Mouse (Mus musculus) thymus, postnatal 4 days (tissue): Measurements from ENCODE around the gene Vmn1r233.
A peak's percentile ranks its signal among the peaks of the same experiment; 100 is the strongest.

ENCODE experiments used
- DNase-seq: peaks from one replicate; pipeline ENCODE4 v3.0.0; 2021

The Vmn1r233 gene

GRCm38 (mm10) chr17:20996364-20996763 is at the start of gene Vmn1r233:
TSS of gene Vmn1r233 (minus strand) at chr17:20996464.
- no peak for DNase-seq

DNA sequence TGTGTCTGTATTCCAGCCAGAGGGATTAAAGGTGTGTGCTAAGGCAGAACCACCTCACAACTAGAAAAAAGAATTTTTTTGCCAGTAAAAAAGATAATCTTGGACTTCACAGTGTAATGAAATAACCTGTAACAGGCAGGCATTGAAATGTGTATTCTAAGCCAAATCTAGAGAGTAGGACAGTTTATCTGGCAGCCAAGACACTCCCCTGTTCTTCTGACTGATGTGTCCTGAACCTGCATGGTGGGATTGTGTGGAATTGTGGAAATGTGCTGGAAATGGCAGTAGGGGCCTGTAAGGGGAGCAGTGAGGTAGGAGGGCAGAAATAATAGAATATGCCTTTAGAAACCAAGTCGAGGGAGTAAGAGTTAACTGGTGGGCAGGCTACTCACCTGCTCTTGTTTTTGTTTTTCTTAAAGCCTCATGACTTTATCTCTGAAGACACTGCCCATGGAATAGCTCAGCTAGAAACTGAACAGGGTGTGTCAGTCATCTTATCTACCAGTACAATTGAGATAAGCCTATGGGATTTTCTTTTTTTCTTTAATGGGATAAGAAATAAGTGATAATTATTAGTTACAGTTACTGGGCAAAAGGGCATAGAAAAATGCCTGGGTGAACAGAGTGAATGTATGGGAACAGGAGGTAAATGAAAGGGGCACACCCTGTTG is 22.3 kb upstream of the Vmn1r233 start:
- DNase-seq = no peak

DNA sequence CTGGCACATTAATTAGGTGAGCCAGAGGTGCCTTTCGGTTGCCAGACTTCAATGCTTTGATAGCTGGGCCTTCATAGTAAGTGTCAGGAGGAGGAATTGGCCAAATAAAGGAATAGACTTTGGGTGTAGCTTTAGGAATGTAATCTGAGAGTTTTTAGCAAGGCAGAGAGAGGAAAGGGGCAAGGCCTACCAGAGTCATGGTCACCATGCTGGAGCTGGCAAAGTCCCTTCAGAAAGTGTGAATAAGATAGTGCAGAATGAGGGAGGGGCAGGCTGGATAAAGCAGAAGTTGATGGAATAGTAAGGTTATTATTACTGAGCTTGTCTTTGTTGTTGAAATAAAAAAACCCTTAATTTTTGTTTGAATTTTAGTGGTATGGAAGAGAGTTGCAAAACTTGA is 13.5 kb upstream of the Vmn1r233 start:
- no peak for DNase-seq

DNA sequence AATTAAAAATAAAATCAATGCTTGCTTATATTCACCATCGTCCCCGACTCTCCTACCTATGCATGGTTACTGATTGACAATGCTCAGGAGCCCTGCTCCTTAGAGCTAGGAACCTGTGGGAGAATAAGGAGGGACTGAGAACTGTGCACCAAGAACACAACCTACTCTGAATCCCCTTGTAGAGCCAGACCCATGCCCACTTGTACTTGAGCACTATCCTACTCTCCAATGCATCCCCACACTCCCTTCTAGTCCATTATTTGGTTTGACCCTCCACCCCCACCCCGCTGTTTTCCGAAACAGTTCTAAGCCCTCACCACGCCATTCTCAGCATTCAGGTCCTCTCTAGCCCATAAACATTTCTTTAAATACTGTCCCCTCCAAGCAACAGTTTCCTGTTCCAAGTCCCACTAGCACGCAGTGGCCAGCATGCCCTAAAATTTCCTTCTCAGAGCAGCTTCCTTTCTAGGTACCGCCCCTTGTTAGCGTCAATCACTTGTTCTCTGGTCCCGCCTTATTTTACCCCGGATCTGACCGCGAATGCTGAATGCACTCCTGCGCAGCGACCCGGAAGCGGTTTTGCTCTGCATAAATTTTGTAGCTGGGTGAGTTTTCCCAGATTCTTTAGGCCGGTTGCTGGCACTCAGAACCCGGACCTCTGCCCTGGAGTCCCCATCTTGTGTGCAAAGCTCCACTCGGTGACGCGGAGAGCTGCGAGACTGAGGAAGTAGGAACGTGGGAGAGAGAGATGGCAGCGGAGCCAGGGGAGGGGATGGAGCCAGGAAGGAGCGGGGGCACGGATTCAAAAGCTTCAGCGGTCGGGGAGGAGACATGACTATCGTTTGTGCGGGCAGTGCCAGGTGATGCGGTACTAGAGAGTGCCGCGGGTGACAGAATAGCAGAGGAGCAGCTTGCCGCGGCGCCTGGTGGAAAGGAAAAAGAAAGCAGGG is 12.4 kb upstream of the Vmn1r233 start, which contains the start of gene Zfp160:
TSS of gene Zfp160 (plus strand) at position 522 of the 950 bp plus-strand sequence.
- peak; percentile 81 for DNase-seq

GRCm38 (mm10) chr17:20993716-20994115 is 2.5 kb downstream of the Vmn1r233 start:
- DNase-seq = no peak

GRCm38 (mm10) chr17:20966681-20967080 is 29.6 kb downstream of the Vmn1r233 start:
- DNase-seq = no peak

GRCm38 (mm10) chr17:20965421-20965820 is 30.8 kb downstream of the Vmn1r233 start:
- no peak for DNase-seq

GRCm38 (mm10) chr17:20960386-20960785 is 35.9 kb downstream of the Vmn1r233 start:
- DNase-seq = no peak

- DNase-seq = no peak
Measured at GRCm38 (mm10) chr17:20946636-20947035, 49.6 kb downstream of the Vmn1r233 start.

GRCm38 (mm10) chr17:20946026-20946565 is 50.2 kb downstream of the Vmn1r233 start:
- peak; percentile 29 for DNase-seq

DNA sequence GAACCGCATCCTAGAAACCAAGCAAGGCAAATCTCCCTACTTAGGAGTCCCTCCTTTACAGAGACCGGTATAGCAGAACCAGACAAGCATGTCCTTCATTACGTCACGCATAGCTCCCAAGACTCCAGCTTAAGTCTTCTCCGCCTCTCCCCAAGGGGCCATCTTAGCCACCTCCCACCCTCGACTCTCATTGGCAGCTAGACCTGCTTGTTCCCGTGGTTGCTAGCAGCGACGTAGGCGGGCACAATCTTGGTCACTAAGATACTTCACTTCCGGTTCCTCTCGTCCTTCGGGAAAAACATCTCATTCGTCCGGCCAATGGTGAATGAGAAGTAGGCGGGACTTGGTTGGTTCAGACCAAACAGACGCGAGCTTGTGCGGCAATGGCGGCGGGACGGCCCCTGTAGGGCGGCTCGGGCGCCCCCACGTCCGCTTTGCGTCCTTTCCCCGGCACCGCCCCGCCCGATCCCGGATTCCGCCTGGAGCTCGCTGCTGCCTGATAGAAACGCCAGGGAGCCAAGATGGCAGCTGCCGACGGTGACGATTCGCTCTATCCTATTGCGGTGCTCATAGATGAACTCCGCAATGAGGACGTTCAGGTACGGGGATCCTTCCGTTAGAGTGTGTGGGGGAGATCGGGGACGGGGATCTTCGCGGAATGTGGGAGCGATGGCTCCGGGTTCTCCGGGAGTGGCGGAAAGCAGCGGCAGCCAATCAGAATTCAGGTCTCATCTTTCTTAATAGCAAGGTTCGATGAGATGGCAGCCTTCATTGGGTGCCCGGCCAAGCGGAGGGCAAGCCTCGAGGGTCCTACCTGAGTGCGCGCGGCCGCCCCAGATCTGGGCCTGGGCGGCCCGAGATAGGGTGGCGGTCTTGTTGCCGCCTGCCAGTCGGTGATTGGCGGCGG is 51.0 kb downstream of the Vmn1r233 start, which contains the start of gene Ppp2r1a:
TSS of gene Ppp2r1a (plus strand) at position 327 of the 907 bp plus-strand sequence.
- DNase-seq = peak; percentile 94

- DNase-seq = no peak
Measured at GRCm38 (mm10) chr17:20944226-20944625, 52.0 kb downstream of the Vmn1r233 start.
